Mouse (Mus musculus) CH12.LX (cell line): ENCODE data around the gene Dgkh. TPM values are rescaled to one million over a fixed set of nuclear protein-coding genes. Genes with fewer than 3 reads are reported as not detected.

Source experiments
- DNase-seq: peaks from one replicate; pipeline ENCODE4 v3.0.0-alpha.2; 2013; ENCODE audit errors: extremely low read depth
- H3K27ac ChIP-seq: 2 replicates; pipeline ENCODE4 v1.5.1; 2012; ENCODE audit warnings: low read depth, mild to moderate bottlenecking, control low read depth, moderate library complexity; ENCODE audit not compliant: insufficient read depth
- H3K27me3 ChIP-seq: replicated peaks from 2 replicates; pipeline ENCODE3; 2012; ENCODE audit warnings: inconsistent platforms
- H3K36me3 ChIP-seq, 2 experiments: replicated peaks in 1 of 2; 2 replicates each; pipeline versions ENCODE3 to v1.6.1; 2012; ENCODE audit warnings: inconsistent platforms in 1 of 2, low read length in 1 of 2, mild to moderate bottlenecking in 1 of 2, mixed read lengths in 1 of 2, moderate library complexity in 1 of 2; ENCODE audit not compliant: control insufficient read depth in 1 of 2, insufficient read depth in 1 of 2
- H3K4me1 ChIP-seq, 2 experiments: 2 replicates each; pipeline ENCODE4 v1.6.1; 2012; ENCODE audit warnings: inconsistent platforms in 1 of 2, moderate library complexity in 1 of 2; ENCODE audit not compliant: insufficient read depth in 2 of 2, control insufficient read depth in 1 of 2
- H3K4me2 ChIP-seq: 2 replicates; pipeline ENCODE4 v1.6.1; 2012; ENCODE audit warnings: low read depth, mild to moderate bottlenecking, control low read depth; ENCODE audit not compliant: poor library complexity, insufficient read depth, severe bottlenecking
- H3K4me3 ChIP-seq, 3 experiments: fragments of 150-350 bp in 1 of 3; sonication (generic) in 1 of 3; replicated peaks in 1 of 3; 2 replicates each; pipeline versions ENCODE3 to v1.5.1; 2011 to 2012; ENCODE audit warnings: low read depth in 2 of 3, low read length in 2 of 3, mild to moderate bottlenecking in 2 of 3, moderate library complexity in 2 of 3, control low read depth in 1 of 3, improper control_type of control experiment in 1 of 3, inconsistent platforms in 1 of 3, mixed read lengths in 1 of 3; ENCODE audit not compliant: poor library complexity in 1 of 3
- H3K79me2 ChIP-seq: replicated peaks from 2 replicates; pipeline ENCODE4 v1.6.1; 2012; ENCODE audit warnings: mild to moderate bottlenecking, moderate library complexity; ENCODE audit not compliant: control insufficient read depth, poor library complexity, insufficient read depth, severe bottlenecking; ENCODE audit errors: extremely low read depth
- H3K9ac ChIP-seq: 2 replicates; pipeline ENCODE4 v1.6.1; 2012; ENCODE audit warnings: low read depth, mild to moderate bottlenecking, control low read depth, moderate library complexity; ENCODE audit not compliant: insufficient read depth
- H3K9me3 ChIP-seq: replicated peaks from 2 replicates; pipeline ENCODE3; 2012; ENCODE audit warnings: low read length, inconsistent platforms, mixed read lengths
- CHD1 ChIP-seq: IDR thresholded peaks from 2 replicates; pipeline ENCODE4 v1.6.1; 2012; ENCODE audit warnings: low read depth, low read length, improper control_type of control experiment, inconsistent platforms
- CTCF ChIP-seq, 2 experiments: IDR thresholded peaks in 1 of 2; conservative IDR thresholded peaks in 1 of 2; 2 replicates each; pipeline ENCODE4 v1.5.1; 2011 to 2012; ENCODE audit warnings: low read depth in 2 of 2, low read length in 2 of 2, improper control_type of control experiment in 1 of 2, inconsistent platforms in 1 of 2, mild to moderate bottlenecking in 1 of 2, moderate library complexity in 1 of 2
- E2F4 ChIP-seq: IDR thresholded peaks from 2 replicates; pipeline ENCODE4 v1.6.1; 2011; ENCODE audit warnings: low read depth, low read length, improper control_type of control experiment; ENCODE audit not compliant: insufficient replicate concordance
- ETS1 ChIP-seq: conservative IDR thresholded peaks from 2 replicates; pipeline ENCODE4 v1.6.1; 2012; ENCODE audit warnings: low read depth, mild to moderate bottlenecking, inconsistent platforms, low read length, improper control_type of control experiment, moderate library complexity
- HCFC1 ChIP-seq: IDR thresholded peaks from 2 replicates; pipeline ENCODE4 v1.6.1; 2012; ENCODE audit warnings: low read depth, mild to moderate bottlenecking, inconsistent platforms, low read length, improper control_type of control experiment
- IRF4 ChIP-seq: IDR thresholded peaks from 2 replicates; pipeline ENCODE4 v1.6.1; 2014; ENCODE audit warnings: low read depth, mild to moderate bottlenecking, inconsistent platforms, low read length, improper control_type of control experiment
- MAX ChIP-seq: IDR thresholded peaks from 2 replicates; pipeline ENCODE4 v1.6.1; 2011; ENCODE audit warnings: low read length, improper control_type of control experiment
- MAZ ChIP-seq: IDR thresholded peaks from 2 replicates; pipeline ENCODE4 v1.6.1; 2012; ENCODE audit warnings: low read depth, mild to moderate bottlenecking, inconsistent platforms, low read length, improper control_type of control experiment, moderate library complexity
- MXI1 ChIP-seq: IDR thresholded peaks from 2 replicates; pipeline ENCODE4 v1.6.1; 2011; ENCODE audit warnings: mild to moderate bottlenecking, low read depth, low read length, improper control_type of control experiment
- NELFE ChIP-seq: IDR thresholded peaks from 2 replicates; pipeline ENCODE4 v1.6.1; 2011; ENCODE audit warnings: low read depth, low read length, improper control_type of control experiment
- NRF1 ChIP-seq: IDR thresholded peaks from 2 replicates; pipeline ENCODE4 v1.6.1; 2014; ENCODE audit warnings: low read depth, mild to moderate bottlenecking, inconsistent platforms, low read length, improper control_type of control experiment, moderate library complexity
- RCOR1 ChIP-seq: conservative IDR thresholded peaks from 2 replicates; pipeline ENCODE4 v1.6.1; 2012; ENCODE audit warnings: low read depth, mild to moderate bottlenecking, inconsistent platforms, low read length, improper control_type of control experiment
- TBP ChIP-seq: conservative IDR thresholded peaks from 2 replicates; pipeline ENCODE4 v1.6.1; 2011; ENCODE audit warnings: low read depth, low read length, improper control_type of control experiment
- TCF12 ChIP-seq: IDR thresholded peaks from 2 replicates; pipeline ENCODE4 v1.6.1; 2014; ENCODE audit warnings: low read depth, mild to moderate bottlenecking, inconsistent platforms, low read length, improper control_type of control experiment
- UBTF ChIP-seq: IDR thresholded peaks from 2 replicates; pipeline ENCODE4 v1.6.1; 2012; ENCODE audit warnings: low read depth, mild to moderate bottlenecking, inconsistent platforms, low read length, improper control_type of control experiment, moderate library complexity
- USF1 ChIP-seq: IDR thresholded peaks from 2 replicates; pipeline ENCODE4 v1.6.1; 2014; ENCODE audit warnings: low read depth, mild to moderate bottlenecking, inconsistent platforms, low read length, improper control_type of control experiment
- USF2 ChIP-seq: conservative IDR thresholded peaks from 2 replicates; pipeline ENCODE4 v1.6.1; 2011; ENCODE audit warnings: low read depth, low read length, improper control_type of control experiment
- ZKSCAN1 ChIP-seq: IDR thresholded peaks from 2 replicates; pipeline ENCODE4 v1.6.1; 2012; ENCODE audit warnings: low read depth, inconsistent platforms, low read length, improper control_type of control experiment, borderline replicate concordance
- ZNF384 ChIP-seq: IDR thresholded peaks from 2 replicates; pipeline ENCODE4 v1.6.1; 2012; ENCODE audit warnings: low read depth, low read length, improper control_type of control experiment, inconsistent platforms
- dilution Hi-C: fragments of 300-500 bp; cut with MboI; formaldehyde crosslinking; loops from 2 replicates; pipeline ENCODE4 v1.14.3; 2020; ENCODE audit warnings: low sequenced_read_pairs; ENCODE audit not compliant: extremely low pct_unique_long_range_greater_than_20kb, extremely low pct_ligation_motif_present
- in situ Hi-C: fragments of 300-500 bp; cut with MboI; formaldehyde crosslinking; loops from 3 replicates; pipeline ENCODE4 v1.14.3; 2019; ENCODE audit warnings: low sequenced_read_pairs, low pct_ligation_motif_present, low pct_unique_long_range_greater_than_20kb, mixed read lengths
- polyA plus RNA-seq: library from polyadenylated mRNA; unstranded; fragments of >175 nt; gene quantifications from 2 replicates; pipeline ENCODE4 v1.2.1, GENCODE M21; 2012; ENCODE audit warnings: low read depth; ENCODE audit not compliant: insufficient read length
- total RNA-seq, 2 experiments: library from RNA; depleted of rRNA; stranded (reverse); fragments of 300-350 nt in 1 of 2; fragments of >200 nt in 1 of 2; gene quantifications; 2 replicates each; pipeline ENCODE4 v1.2.3; 2012 to 2014

Dgkh gene
- total and polyA plus RNA-seq, 3 experiments, result 0.83 to 3.3 (median 2.4) TPM

DNA sequence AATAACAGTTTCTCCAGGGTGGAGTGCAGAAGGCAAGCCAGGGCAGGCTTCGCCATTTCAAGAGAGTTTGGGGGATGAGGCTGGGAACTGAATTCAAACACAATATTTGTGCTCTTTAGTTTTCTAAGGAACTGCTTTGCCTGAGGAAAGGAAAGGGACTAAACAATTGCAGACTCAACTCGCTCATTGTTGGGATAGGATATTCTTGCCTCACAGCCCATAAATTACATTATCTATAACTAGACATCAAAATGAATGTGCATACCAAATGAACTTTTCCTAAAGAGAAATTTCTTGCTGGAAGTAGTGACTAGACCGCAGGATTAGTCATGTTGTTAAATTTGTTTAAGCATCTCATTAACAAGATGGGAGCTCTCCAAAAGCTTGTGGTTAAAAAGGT is 14.9 kb upstream of the Dgkh start:
- Histone ChIP-seq H3K79me2 (no peaks in the 10 kb centered on the region), H3K27me3 (no peaks in the 10 kb centered on the region), H3K4me1 (peaks cover 15 to 28% of the 10 kb centered on the region in 2 experiments), H3K4me2 (no peak overlapping the region), H3K27ac (no peak overlapping the region), H3K9ac (no peak overlapping the region), H3K9me3 (no peaks in the 10 kb centered on the region), H3K36me3 (no peaks in the 10 kb centered on the region), H3K4me3 (no peak overlapping the region)
- in situ Hi-C loops (no loop called here), dilution Hi-C loops (no loop called here)
- TF ChIP-seq UBTF, result no peak
- no peak for TF ChIP-seq MAZ
- TF ChIP-seq TBP, result no peak
- TF ChIP-seq MAX, result no peak
- TF ChIP-seq CTCF (conservative IDR thresholded peaks at IDR 0.05 in 1 of 2, IDR thresholded peaks at IDR 0.05 in 1 of 2; ENCODE audit: low read depth in 2 of 2, low read length in 2 of 2), result no peak
- no peak for TF ChIP-seq RCOR1
- no peak for TF ChIP-seq E2F4
- no peak for TF ChIP-seq CHD1
- TF ChIP-seq MXI1, result no peak
- no peak for TF ChIP-seq ZNF384
- no peak for TF ChIP-seq IRF4
- no peak for TF ChIP-seq ETS1
- no peak for TF ChIP-seq NELFE
- TF ChIP-seq ZKSCAN1, result no peak
- no peak for TF ChIP-seq USF1
- no peak for TF ChIP-seq NRF1
- no peak for DNase-seq

DNA sequence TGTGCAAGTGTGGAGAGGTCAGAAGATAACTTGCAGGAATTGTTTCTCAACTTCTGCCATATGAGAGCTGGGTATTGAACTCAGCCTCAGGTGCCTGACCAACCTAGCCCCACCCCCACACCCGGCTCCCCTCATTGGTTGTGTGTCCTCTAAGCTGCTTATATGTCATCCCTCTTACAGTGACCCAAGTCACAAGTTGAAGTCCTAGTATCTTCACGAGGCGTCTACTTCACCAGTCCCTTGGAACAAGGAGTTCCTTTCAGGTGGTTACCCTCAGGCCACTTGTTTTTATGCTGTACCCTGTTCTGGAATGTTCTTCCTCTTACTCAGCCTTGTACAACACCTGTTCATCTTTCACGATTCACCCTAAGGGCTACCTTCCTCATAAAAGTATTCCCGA is 2.0 kb upstream of the Dgkh start:
- dilution Hi-C loops, result no loop called here
- H3K4me3 ChIP-seq, result no peak overlapping the region

More for the DNA sequence above, 2.0 kb upstream of the Dgkh start:
- Histone ChIP-seq H3K9me3 (no peaks in the 10 kb centered on the region), H3K9ac (no peak overlapping the region), H3K79me2 (no peaks in the 10 kb centered on the region), H3K36me3 (no peaks in the 10 kb centered on the region), H3K4me1 (peaks cover 7 to 32% of the 10 kb centered on the region in 2 experiments), H3K27me3 (no peaks in the 10 kb centered on the region), H3K4me2 (peak overlapping the region; percentile 91), H3K27ac (no peak overlapping the region)
- in situ Hi-C loops, result no loop called here
- TF ChIP-seq UBTF, result no peak
- no peak for TF ChIP-seq MAX
- no peak for TF ChIP-seq HCFC1
- no peak for TF ChIP-seq NELFE
- TF ChIP-seq E2F4, result no peak
- TF ChIP-seq TCF12, result no peak
- TF ChIP-seq IRF4, result no peak
- no peak for TF ChIP-seq ZNF384
- no peak for TF ChIP-seq NRF1
- TF ChIP-seq USF2, result no peak
- DNase-seq, result no peak
